Mouse (Mus musculus) ES-E14 (cell line): ENCODE results near the gene Trmt61a.

ENCODE experiments used
- CHD2 ChIP-seq: IDR thresholded peaks from 2 replicates; pipeline ENCODE4 v1.6.1; 2014; ENCODE audit warnings: mild to moderate bottlenecking, low read depth, low read length, inconsistent platforms
- MAFK ChIP-seq: IDR thresholded peaks from 2 replicates; pipeline ENCODE4 v1.6.1; 2014; ENCODE audit warnings: mild to moderate bottlenecking, low read depth, low read length, inconsistent platforms; ENCODE audit not compliant: insufficient read depth
- ZC3H11A ChIP-seq: IDR thresholded peaks from 2 replicates; pipeline ENCODE4 v1.6.1; 2012; ENCODE audit warnings: low read depth, mild to moderate bottlenecking, inconsistent platforms, low read length, borderline replicate concordance

- no peak for TF ChIP-seq MAFK
- no peak for TF ChIP-seq CHD2
- TF ChIP-seq ZC3H11A: no peak
These were observed 2.9 kb upstream of the Trmt61a start for GRCm38 (mm10) chr12:111674850-111675486.
